Mouse (Mus musculus) stomach, embryonic 15.5 days (tissue): ENCODE measurements at regions not wholly inside any gene's neighbourhood (a gene's known extent, or its start where the extent isn't known, plus 50 kb on each side); places are given as distances from the start of the nearest gene placed in this dataset.

Experiments
- ATAC-seq: fragments of 200-750 bp; cut with Nextera tagmentation; 2 replicates; pipeline ENCODE4 v1.8.0; 2017; ENCODE audit warnings: low read depth, moderate number of reproducible peaks, moderate TSS enrichment; ENCODE audit not compliant: insufficient read depth, low FRiP score
- H3K27ac ChIP-seq: fragments of 300-500 bp; sonication (generic); 2 replicates; pipeline ENCODE4 v1.5.1; 2015; ENCODE audit warnings: mild to moderate bottlenecking, inconsistent platforms
- H3K27me3 ChIP-seq: fragments of 300-500 bp; sonication (generic); replicated peaks from 2 replicates; pipeline ENCODE4 v1.6.1; 2015; ENCODE audit warnings: inconsistent platforms
- H3K36me3 ChIP-seq: fragments of 300-500 bp; sonication (generic); 2 replicates; pipeline ENCODE4 v1.6.1; 2015; ENCODE audit warnings: inconsistent platforms
- H3K4me1 ChIP-seq: fragments of 300-500 bp; sonication (generic); 2 replicates; pipeline ENCODE4 v1.6.1; 2015; ENCODE audit warnings: inconsistent platforms
- H3K4me2 ChIP-seq: fragments of 300-500 bp; sonication (generic); 2 replicates; pipeline ENCODE4 v1.6.1; 2015; ENCODE audit warnings: mild to moderate bottlenecking, inconsistent platforms
- H3K4me3 ChIP-seq: fragments of 300-500 bp; sonication (generic); replicated peaks from 2 replicates; pipeline ENCODE4 v1.5.1; 2015; ENCODE audit warnings: inconsistent platforms
- H3K9ac ChIP-seq: fragments of 300-500 bp; sonication (generic); 2 replicates; pipeline ENCODE4 v1.6.1; 2015; ENCODE audit warnings: inconsistent platforms
- H3K9me3 ChIP-seq: fragments of 300-500 bp; sonication (generic); 2 replicates; pipeline ENCODE4 v1.6.1; 2016; ENCODE audit warnings: inconsistent platforms
- WGBS: fragments of 180-500 bp; shearing (Covaris S2); methylation state at CpG from one replicate; pipeline ENCODE4 v1.1.7; 2015; 5-methylcytosine and 5-hydroxymethylcytosine counted together

DNA sequence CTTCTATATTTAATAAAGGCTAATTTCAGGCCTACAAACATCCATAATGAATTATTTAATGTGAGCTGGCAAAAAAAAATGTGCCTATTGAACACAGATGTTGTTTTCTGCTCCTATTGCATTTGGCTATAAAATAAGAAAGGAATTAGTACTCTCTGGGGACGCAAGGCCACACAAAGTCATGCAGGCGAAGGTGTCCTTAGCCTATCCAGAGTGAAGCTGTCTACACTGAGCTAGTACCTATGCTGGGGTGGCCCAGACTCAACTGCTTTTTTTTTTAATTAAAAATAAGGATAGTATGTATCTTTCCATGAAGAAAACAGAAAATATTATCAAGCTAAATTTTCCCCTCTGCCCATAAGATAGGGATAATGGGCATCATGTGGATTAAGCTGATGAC, 705.7 kb downstream of the Diaph3 start:
- no peak overlapping the region for H3K27ac ChIP-seq
- H3K36me3 ChIP-seq, result no peaks in the 10 kb centered on the region
- WGBS, result 88% methylated on average over 2 of the region's 2 CpGs
- no peaks in the 10 kb centered on the region for H3K4me1 ChIP-seq
- no peaks in the 10 kb centered on the region for H3K27me3 ChIP-seq
- no peaks in the 10 kb centered on the region for H3K9me3 ChIP-seq
- H3K4me3 ChIP-seq, result no peak overlapping the region
- no peak for ATAC-seq
- no peak overlapping the region for H3K4me2 ChIP-seq
- H3K9ac ChIP-seq, result no peak overlapping the region

DNA sequence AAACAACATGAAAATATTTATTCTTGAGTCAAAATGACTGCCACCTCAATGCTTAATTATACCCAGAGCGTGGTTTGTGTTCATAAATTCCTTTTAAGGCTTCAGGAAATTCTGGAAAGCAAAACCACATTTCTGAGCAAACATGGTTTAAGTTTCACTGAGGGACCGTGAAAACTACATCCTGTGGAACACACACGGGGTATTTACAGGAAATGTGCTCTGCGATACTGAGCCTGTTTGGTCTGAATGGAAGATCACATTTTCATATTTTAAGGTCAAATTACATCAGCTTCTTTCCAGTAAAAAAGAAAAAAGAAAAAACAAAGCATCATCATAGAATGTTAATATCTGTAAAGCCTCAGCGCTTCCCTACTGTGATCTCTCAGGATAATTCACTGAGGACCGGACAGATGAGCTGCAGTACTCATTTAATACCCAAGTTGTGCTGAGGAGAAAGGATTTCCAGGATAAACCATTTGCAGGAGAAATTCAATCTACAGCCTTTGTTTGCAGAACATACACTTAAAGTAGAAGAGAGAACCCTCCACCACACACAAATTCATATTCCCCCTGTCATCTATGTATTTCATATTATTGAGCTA, 709.7 kb downstream of the Diaph3 start:
- Histone ChIP-seq H3K36me3 (no peaks in the 10 kb centered on the region), H3K9ac (no peak overlapping the region), H3K4me1 (no peaks in the 10 kb centered on the region), H3K9me3 (no peaks in the 10 kb centered on the region), H3K27me3 (no peaks in the 10 kb centered on the region), H3K4me2 (no peak overlapping the region), H3K4me3 (no peak overlapping the region), H3K27ac (no peak overlapping the region)
- 48% methylated on average over 6 of the region's 6 CpGs for WGBS
- ATAC-seq, result no peak

DNA sequence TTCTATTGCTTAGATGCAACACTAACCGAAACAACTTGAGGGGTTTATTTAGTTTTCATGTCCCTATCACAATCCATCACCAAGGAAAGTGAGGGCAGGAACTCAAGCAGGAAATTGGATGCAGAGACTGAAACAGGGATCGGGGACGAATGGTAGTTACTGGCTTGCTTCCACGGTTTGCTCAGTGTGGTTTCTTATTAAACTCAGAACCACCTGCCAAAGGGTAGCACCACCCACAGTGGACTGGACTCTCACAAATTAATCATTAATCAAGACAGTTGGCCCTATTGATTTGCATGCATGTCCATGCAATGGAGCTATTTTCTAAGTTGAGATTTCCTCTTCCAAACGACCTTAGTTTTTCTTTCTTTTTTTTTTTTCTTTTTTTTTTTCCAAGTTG, 719.2 kb downstream of the Diaph3 start:
- 62% methylated on average over 5 of the region's 5 CpGs for WGBS
- no peak for ATAC-seq
- no peak overlapping the region for H3K4me3 ChIP-seq

DNA sequence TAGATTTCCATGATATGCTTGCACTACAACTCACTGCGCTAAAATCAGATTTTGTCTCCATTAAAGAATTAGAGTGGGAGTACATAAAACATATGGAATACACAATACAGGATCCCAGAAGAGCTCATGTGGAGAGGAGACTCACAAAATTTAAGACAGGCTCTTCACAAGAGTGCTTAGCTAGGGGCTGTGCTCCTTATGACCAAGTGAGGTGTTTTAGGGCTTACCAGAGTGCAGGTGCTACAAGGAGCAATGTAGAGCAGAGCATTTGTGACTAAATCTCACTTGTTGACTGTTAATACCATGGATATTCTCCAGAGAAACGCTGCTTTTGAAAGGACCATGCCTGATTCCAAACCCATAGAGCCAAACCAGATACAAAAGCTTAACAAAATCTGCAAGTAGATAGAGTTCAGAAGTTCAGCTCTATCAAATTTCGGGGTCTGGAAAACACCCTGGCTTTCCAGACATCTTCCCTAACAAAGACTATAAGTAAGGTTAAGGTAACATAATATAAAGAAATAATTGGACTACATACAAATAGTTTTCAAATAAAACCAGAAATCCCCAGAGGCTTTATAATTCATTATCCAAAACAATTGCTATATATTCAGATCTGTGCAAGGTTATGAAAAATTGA, 721.0 kb downstream of the Diaph3 start:
- Histone ChIP-seq H3K4me2 (no peak overlapping the region), H3K27me3 (no peaks in the 10 kb centered on the region), H3K27ac (no peak overlapping the region), H3K9ac (no peak overlapping the region), H3K9me3 (no peaks in the 10 kb centered on the region), H3K4me3 (no peak overlapping the region), H3K36me3 (no peaks in the 10 kb centered on the region), H3K4me1 (no peaks in the 10 kb centered on the region)
- WGBS, result 71% methylated on average over 3 of the region's 3 CpGs
- no peak for ATAC-seq

More for the DNA sequence above, 719.2 kb downstream of the Diaph3 start:
- Histone ChIP-seq H3K4me2 (no peak overlapping the region), H3K27ac (no peak overlapping the region), H3K4me1 (no peaks in the 10 kb centered on the region), H3K36me3 (no peaks in the 10 kb centered on the region), H3K9ac (no peak overlapping the region), H3K9me3 (no peaks in the 10 kb centered on the region), H3K27me3 (no peaks in the 10 kb centered on the region)

DNA sequence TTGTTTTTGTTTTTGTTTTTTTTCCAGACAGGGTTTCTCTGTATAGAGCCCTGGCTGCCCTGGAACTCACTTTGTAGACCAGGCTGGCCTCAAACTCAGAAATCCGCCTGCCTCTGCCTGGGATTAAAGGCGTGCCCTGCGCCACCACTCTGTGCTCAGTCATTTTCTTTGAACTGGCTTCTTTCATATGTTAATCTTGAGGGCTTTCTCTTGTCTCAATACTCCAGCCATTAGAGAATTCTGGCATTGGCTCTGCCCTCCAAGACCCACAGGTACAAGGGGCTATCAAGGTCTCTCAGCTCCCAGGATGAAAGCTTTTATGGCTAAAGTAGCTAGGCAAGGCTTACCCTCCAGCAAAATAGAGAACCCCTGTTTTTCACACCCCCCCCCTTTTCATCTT, 744.2 kb downstream of the Diaph3 start:
- Histone ChIP-seq H3K4me1 (no peaks in the 10 kb centered on the region), H3K9ac (no peak overlapping the region), H3K27ac (no peak overlapping the region), H3K36me3 (no peaks in the 10 kb centered on the region), H3K9me3 (no peaks in the 10 kb centered on the region), H3K27me3 (no peaks in the 10 kb centered on the region), H3K4me2 (no peak overlapping the region), H3K4me3 (no peak overlapping the region)
- WGBS, result 96% methylated on average over 3 of the region's 3 CpGs
- ATAC-seq, result no peak

DNA sequence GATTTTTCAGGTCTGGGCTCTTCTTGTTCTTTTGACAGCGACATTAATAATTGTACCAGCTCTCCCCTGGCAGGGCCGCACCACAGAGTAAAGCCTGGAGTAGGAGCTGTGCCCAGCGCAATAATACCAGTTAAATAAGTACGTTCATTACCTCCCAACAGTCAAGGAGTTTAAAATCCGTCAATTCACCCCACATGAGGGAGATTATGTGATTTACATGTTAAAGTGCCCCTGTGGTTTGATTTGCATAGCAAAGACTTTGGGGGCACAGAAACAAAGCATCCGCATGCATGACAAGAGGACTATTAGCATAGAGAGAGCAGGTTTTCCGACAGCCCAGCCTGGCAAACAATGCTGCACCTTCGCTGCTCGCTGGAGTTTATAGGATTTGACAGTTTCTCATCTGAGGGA, 745.1 kb downstream of the Diaph3 start:
- H3K36me3 ChIP-seq, result no peaks in the 10 kb centered on the region
- no peaks in the 10 kb centered on the region for H3K4me1 ChIP-seq
- H3K9me3 ChIP-seq, result no peaks in the 10 kb centered on the region
- ATAC-seq, result no peak
- 28% methylated on average over 9 of the region's 9 CpGs for WGBS
- H3K4me3 ChIP-seq, result no peak overlapping the region
- H3K9ac ChIP-seq, result no peak overlapping the region
- H3K4me2 ChIP-seq, result no peak overlapping the region
- no peaks in the 10 kb centered on the region for H3K27me3 ChIP-seq
- H3K27ac ChIP-seq, result no peak overlapping the region

DNA sequence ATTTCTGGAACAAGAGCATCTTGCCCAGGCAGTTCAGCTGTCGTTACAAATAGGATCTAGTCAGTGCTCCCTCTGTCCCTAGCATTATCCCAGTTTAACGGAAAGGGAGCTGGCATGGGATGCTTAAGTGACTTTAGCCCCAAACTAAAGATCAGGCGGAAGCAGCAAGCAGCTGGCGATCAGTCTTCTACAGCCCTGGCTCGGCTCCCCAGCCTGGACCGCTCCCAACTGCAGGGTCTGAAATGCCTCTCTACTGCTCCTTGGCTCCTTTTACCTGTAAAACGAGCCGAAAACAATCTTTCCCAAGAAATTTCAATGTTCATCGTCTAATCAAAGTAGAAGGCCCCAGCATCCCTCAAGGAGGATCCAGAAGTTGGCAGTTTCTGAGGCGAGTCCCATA, 745.5 kb downstream of the Diaph3 start:
- no peak for ATAC-seq
- H3K4me2 ChIP-seq, result no peak overlapping the region
- no peaks in the 10 kb centered on the region for H3K36me3 ChIP-seq
- H3K4me1 ChIP-seq, result no peaks in the 10 kb centered on the region
- H3K27me3 ChIP-seq, result no peaks in the 10 kb centered on the region
- WGBS, result 25% methylated on average over 10 of the region's 10 CpGs
- H3K27ac ChIP-seq, result no peak overlapping the region
- no peak overlapping the region for H3K4me3 ChIP-seq
- H3K9ac ChIP-seq, result no peak overlapping the region
- no peaks in the 10 kb centered on the region for H3K9me3 ChIP-seq

DNA sequence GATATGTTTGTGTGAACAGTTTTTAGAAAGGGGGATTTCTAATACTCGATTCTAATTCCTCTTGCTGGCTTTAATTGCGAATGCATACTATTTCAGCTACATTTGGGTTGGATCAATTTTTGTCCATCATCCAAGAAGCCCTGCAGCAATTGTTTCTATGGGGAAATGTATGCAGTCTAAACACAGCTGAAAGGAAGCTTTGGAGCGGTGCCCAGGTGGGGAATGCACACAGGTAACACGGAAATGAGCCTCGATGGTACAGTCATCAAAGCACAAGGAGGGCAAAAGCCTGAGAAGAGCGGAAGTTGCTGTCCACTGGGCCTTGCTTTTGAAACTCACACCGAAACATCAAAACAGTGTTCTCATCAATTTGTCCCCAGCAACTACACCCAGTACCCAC, 746.0 kb downstream of the Diaph3 start:
- H3K27ac ChIP-seq, result no peak overlapping the region
- H3K36me3 ChIP-seq, result no peaks in the 10 kb centered on the region
- no peak overlapping the region for H3K4me3 ChIP-seq
- no peaks in the 10 kb centered on the region for H3K9me3 ChIP-seq
- H3K4me2 ChIP-seq, result no peak overlapping the region
- H3K27me3 ChIP-seq, result no peaks in the 10 kb centered on the region
- WGBS, result 67% methylated on average over 7 of the region's 7 CpGs
- H3K9ac ChIP-seq, result no peak overlapping the region
- ATAC-seq, result no peak
- H3K4me1 ChIP-seq, result no peaks in the 10 kb centered on the region

DNA sequence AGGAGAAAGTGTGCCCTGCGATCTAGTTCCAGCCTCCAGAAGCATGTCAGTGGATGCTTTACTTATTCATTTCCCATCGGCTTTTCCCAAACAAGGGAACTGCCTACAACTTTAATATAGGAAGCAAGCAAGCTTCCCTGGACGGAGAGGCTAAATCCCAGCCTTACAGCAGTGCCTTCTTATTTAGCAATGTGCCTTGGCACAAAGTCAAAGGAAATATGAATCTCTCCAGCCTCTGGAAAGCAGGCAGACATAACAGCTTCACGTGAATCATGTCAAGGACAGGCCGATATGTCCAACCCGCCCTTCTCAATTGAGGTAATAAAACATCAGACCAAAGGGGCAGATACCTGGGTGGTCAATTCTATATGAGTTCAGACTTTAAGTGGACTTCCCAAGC, 755.9 kb downstream of the Diaph3 start:
- H3K4me2 ChIP-seq, result no peak overlapping the region
- H3K9me3 ChIP-seq, result no peaks in the 10 kb centered on the region
- H3K9ac ChIP-seq, result no peak overlapping the region
- H3K4me1 ChIP-seq, result no peaks in the 10 kb centered on the region
- ATAC-seq, result no peak
- no peak overlapping the region for H3K27ac ChIP-seq
- no peak overlapping the region for H3K4me3 ChIP-seq
- no peaks in the 10 kb centered on the region for H3K27me3 ChIP-seq
- no peaks in the 10 kb centered on the region for H3K36me3 ChIP-seq
- WGBS, result 51% methylated on average over 6 of the region's 6 CpGs

DNA sequence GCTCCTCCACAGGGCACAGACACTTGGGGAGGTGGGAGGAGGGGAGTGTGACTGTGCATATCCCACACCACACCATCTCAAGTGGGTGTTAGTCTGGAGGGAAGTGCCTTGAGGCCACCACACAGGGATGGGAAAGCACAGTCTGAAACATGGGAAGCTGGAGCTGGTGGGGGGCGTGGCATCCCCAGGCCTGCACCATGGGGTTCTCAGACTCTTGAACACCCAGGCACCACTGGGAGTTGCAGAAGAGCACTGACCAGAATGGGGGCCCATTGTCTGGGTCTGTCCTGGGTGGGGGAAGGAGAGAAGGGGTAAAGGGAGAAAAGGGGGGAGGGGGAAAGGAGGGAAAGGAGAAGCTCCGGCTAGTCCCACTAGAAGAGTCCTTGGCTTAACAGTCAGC, 776.0 kb downstream of the Diaph3 start:
- no peak for ATAC-seq
- no peak overlapping the region for H3K4me3 ChIP-seq
- H3K36me3 ChIP-seq, result no peaks in the 10 kb centered on the region
- H3K27me3 ChIP-seq, result no peaks in the 10 kb centered on the region
- no peak overlapping the region for H3K4me2 ChIP-seq
- H3K27ac ChIP-seq, result no peak overlapping the region
- H3K4me1 ChIP-seq, result no peaks in the 10 kb centered on the region
- WGBS, result 92% methylated on average over 2 of the region's 2 CpGs
- no peaks in the 10 kb centered on the region for H3K9me3 ChIP-seq
- no peak overlapping the region for H3K9ac ChIP-seq

DNA sequence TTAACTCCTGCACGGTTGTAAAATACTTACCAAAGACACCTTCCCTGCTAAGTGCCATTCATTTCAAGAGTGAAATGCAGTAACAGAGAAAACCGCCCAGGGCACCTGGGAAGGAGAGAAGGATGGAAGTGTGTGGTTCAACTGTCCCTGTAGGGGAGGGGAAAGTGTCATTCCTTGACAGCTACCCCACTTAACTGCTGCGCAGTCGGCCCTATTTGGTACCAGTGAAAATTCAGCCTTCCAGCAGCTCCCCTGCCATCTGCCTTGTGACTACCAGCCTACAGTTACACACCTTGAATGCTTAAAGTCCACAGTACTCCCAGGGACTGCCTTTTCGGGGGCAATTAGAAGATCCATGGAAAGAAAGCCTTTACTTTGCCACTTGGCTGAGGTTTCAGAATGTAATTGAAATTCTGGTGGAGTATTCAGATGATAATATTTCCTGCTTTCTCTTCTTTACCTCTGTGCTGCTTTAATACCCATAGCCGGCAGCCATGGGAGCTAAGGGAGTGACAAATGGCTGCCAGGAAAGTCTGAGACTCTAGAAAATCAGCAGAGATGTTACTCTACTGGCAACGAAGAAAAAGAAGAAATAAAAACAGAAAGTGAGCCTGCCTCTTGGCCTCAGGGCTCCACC, 780.5 kb downstream of the Diaph3 start:
- H3K9ac ChIP-seq, result no peak overlapping the region
- no peak overlapping the region for H3K4me3 ChIP-seq
- no peak overlapping the region for H3K27ac ChIP-seq
- WGBS, result 45% methylated on average over 7 of the region's 7 CpGs
- no peaks in the 10 kb centered on the region for H3K36me3 ChIP-seq
- no peaks in the 10 kb centered on the region for H3K4me1 ChIP-seq
- no peak overlapping the region for H3K4me2 ChIP-seq
- ATAC-seq, result no peak
- H3K9me3 ChIP-seq, result no peaks in the 10 kb centered on the region
- no peaks in the 10 kb centered on the region for H3K27me3 ChIP-seq

DNA sequence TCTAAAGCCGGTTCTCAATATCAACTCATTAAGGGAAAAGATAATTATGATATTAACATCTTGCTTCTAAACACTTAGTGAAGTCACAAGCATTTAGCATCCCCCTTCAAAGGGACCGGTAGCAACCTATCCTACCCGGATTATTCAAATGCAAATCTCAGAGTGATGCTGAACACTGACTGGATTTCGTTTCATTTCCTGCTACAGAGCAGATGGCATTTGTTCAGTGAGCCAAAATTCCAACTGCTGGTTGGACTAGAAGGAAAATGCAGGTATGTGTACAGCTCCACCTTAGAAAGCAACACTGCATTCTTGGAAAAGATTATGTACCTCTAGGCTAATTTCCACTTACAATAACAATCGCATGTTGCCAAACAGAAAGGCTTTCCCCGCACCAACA, 782.5 kb downstream of the Diaph3 start:
- WGBS, result 82% methylated on average over 6 of the region's 6 CpGs
- H3K4me2 ChIP-seq, result no peak overlapping the region
- H3K27ac ChIP-seq, result no peak overlapping the region
- H3K27me3 ChIP-seq, result no peaks in the 10 kb centered on the region
- no peak overlapping the region for H3K4me3 ChIP-seq
- H3K9me3 ChIP-seq, result no peaks in the 10 kb centered on the region
- no peaks in the 10 kb centered on the region for H3K4me1 ChIP-seq
- no peak for ATAC-seq
- H3K36me3 ChIP-seq, result no peaks in the 10 kb centered on the region
- no peak overlapping the region for H3K9ac ChIP-seq
